Mouse (Mus musculus): Measurements from ENCODE around the gene Ipmk. TPM values are rescaled to one million over a fixed set of nuclear protein-coding genes. Genes with fewer than 3 reads are reported as not detected.

The Ipmk gene
- polyA plus RNA-seq, 1 experiment from 2014 or later: 32.4 TPM

DNA sequence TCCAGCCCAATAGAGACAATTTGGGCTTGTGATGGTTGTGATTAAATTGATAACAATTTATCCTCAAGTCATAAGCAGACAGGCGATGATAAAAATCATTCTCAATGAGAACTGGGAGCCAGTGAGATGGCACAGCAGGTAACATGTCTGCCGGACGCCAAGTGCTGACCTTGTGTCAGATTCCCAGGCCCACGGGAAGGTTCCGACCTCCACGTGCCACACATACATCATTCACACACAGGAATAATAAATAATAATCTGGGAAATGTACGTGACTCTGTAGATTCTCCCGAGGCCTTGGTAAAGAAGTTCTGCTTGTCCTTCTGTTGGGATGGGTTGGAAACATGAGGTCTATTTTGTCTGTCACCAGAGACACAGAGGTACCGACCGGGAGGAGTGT, 20.2 kb upstream of the Ipmk start:
- Histone ChIP-seq H3K4me1 (replicated peaks; ENCODE audit: control insufficient read depth, insufficient read depth, low read length) (no peaks in the 10 kb centered on the region), H3K9ac (ENCODE audit: low read depth, low read length) (no peak overlapping the region), H3K36me3 (ENCODE audit: control insufficient read depth, insufficient read depth) (peaks cover 22% of the 10 kb centered on the region), H3K27me3 (replicated peaks; ENCODE audit: control insufficient read depth, insufficient read depth, low read length) (no peaks in the 10 kb centered on the region), H3K9me3 (ENCODE audit: control insufficient read depth) (no peaks in the 10 kb centered on the region), H3K4me2 (replicated peaks; ENCODE audit: low read depth) (no peak overlapping the region), H3K27ac (ENCODE audit: low read depth, low read length) (no peak overlapping the region), H3K4me3 (ENCODE audit: low read depth, low read length) (no peak overlapping the region)
- WGBS: 84% methylated on average over 10 of the region's 10 CpGs
- ATAC-seq: no peak
- no peak for TF ChIP-seq CTCF (IDR thresholded peaks at IDR 0.05; ENCODE audit: low read depth)

DNA sequence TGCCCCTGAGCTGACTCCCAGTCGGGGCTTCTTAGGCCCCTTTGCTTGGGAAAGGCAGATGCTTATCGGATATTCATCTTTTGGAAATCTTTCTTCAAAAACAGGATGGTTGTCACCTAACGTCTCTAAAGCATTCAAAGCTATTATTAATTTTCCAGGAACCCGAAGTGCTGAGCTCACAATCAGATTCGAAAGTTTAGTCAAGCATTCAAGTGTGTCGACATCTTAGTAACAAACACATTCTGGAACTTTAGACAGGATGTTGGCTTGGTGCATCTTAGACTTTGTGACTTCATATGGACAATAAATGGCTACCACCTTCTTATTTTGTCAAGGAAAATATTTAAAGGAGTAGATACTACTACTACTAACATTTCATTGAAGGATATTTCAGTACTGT, 19.2 kb upstream of the Ipmk start:
- Histone ChIP-seq H3K9me3 (ENCODE audit: control insufficient read depth) (no peaks in the 10 kb centered on the region), H3K27ac (ENCODE audit: low read depth, low read length) (no peak overlapping the region), H3K27me3 (replicated peaks; ENCODE audit: control insufficient read depth, insufficient read depth, low read length) (no peaks in the 10 kb centered on the region), H3K9ac (ENCODE audit: low read depth, low read length) (no peak overlapping the region), H3K4me3 (ENCODE audit: low read depth, low read length) (no peak overlapping the region), H3K36me3 (ENCODE audit: control insufficient read depth, insufficient read depth) (peaks cover 22% of the 10 kb centered on the region), H3K4me2 (replicated peaks; ENCODE audit: low read depth) (no peak overlapping the region), H3K4me1 (replicated peaks; ENCODE audit: control insufficient read depth, insufficient read depth, low read length) (no peaks in the 10 kb centered on the region)
- no peak for ATAC-seq
- no peak for TF ChIP-seq CTCF (IDR thresholded peaks at IDR 0.05; ENCODE audit: low read depth)
- WGBS: 90% methylated on average over 6 of the region's 6 CpGs

GRCm38 (mm10) chr10:71328870-71329269, 18.7 kb upstream of the Ipmk start:
- no peaks in the 10 kb centered on the region for H3K4me1 ChIP-seq (replicated peaks; ENCODE audit: control insufficient read depth, insufficient read depth, low read length)
- ATAC-seq: no peak
- peaks cover 22% of the 10 kb centered on the region for H3K36me3 ChIP-seq (ENCODE audit: control insufficient read depth, insufficient read depth)
- H3K4me2 ChIP-seq (replicated peaks; ENCODE audit: low read depth): no peak overlapping the region
- H3K4me3 ChIP-seq (ENCODE audit: low read depth, low read length): no peak overlapping the region
- H3K9ac ChIP-seq (ENCODE audit: low read depth, low read length): no peak overlapping the region
- H3K27me3 ChIP-seq (replicated peaks; ENCODE audit: control insufficient read depth, insufficient read depth, low read length): no peaks in the 10 kb centered on the region
- TF ChIP-seq CTCF (IDR thresholded peaks at IDR 0.05; ENCODE audit: low read depth): no peak
- no peaks in the 10 kb centered on the region for H3K9me3 ChIP-seq (ENCODE audit: control insufficient read depth)
- H3K27ac ChIP-seq (ENCODE audit: low read depth, low read length): no peak overlapping the region
- WGBS: 89% methylated on average over 5 of the region's 5 CpGs

- 93% methylated on average over 6 of the region's 6 CpGs for WGBS
Observed at GRCm38 (mm10) chr10:71329295-71329694, 18.3 kb upstream of the Ipmk start.

DNA sequence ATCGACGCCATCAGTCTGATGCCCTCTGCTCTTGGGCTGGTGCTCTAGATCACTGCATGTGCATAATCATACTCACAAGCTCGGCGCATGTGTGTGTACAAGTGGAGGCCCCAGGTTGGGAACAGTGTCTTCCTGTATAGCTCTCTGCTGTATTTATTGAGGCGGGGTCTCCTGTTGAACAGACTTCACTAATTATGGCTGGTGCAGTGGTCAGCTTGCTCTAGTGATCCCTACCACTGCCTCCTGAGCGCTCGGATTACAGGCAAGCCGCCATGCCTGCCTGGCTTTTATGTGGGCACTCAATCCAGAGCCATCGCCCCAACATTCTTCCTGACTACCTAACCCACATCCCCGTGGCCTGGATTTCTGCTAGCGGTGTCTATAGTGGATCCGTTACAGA, 17.5 kb upstream of the Ipmk start:
- H3K4me2 ChIP-seq (replicated peaks; ENCODE audit: low read depth): no peak overlapping the region
- no peak overlapping the region for H3K4me3 ChIP-seq (ENCODE audit: low read depth, low read length)
- peaks cover 33% of the 10 kb centered on the region for H3K36me3 ChIP-seq (ENCODE audit: control insufficient read depth, insufficient read depth)
- H3K27ac ChIP-seq (ENCODE audit: low read depth, low read length): no peak overlapping the region
- no peaks in the 10 kb centered on the region for H3K9me3 ChIP-seq (ENCODE audit: control insufficient read depth)
- WGBS: 92% methylated on average over 12 of the region's 12 CpGs
- ATAC-seq: no peak
- no peaks in the 10 kb centered on the region for H3K27me3 ChIP-seq (replicated peaks; ENCODE audit: control insufficient read depth, insufficient read depth, low read length)
- no peak overlapping the region for H3K9ac ChIP-seq (ENCODE audit: low read depth, low read length)
- no peaks in the 10 kb centered on the region for H3K4me1 ChIP-seq (replicated peaks; ENCODE audit: control insufficient read depth, insufficient read depth, low read length)
- TF ChIP-seq CTCF (IDR thresholded peaks at IDR 0.05; ENCODE audit: low read depth): no peak

More at GRCm38 (mm10) chr10:71329295-71329694, 18.3 kb upstream of the Ipmk start:
- Histone ChIP-seq H3K9me3 (ENCODE audit: control insufficient read depth) (no peaks in the 10 kb centered on the region), H3K4me3 (ENCODE audit: low read depth, low read length) (no peak overlapping the region), H3K4me2 (replicated peaks; ENCODE audit: low read depth) (no peak overlapping the region), H3K36me3 (ENCODE audit: control insufficient read depth, insufficient read depth) (peaks cover 25% of the 10 kb centered on the region), H3K9ac (ENCODE audit: low read depth, low read length) (no peak overlapping the region), H3K4me1 (replicated peaks; ENCODE audit: control insufficient read depth, insufficient read depth, low read length) (no peaks in the 10 kb centered on the region), H3K27ac (ENCODE audit: low read depth, low read length) (no peak overlapping the region), H3K27me3 (replicated peaks; ENCODE audit: control insufficient read depth, insufficient read depth, low read length) (no peaks in the 10 kb centered on the region)
- no peak for TF ChIP-seq CTCF (IDR thresholded peaks at IDR 0.05; ENCODE audit: low read depth)
- ATAC-seq: no peak

GRCm38 (mm10) chr10:71331908-71332307, 15.7 kb upstream of the Ipmk start:
- no peaks in the 10 kb centered on the region for H3K27me3 ChIP-seq (replicated peaks; ENCODE audit: control insufficient read depth, insufficient read depth, low read length)
- TF ChIP-seq CTCF (IDR thresholded peaks at IDR 0.05; ENCODE audit: low read depth): no peak

DNA sequence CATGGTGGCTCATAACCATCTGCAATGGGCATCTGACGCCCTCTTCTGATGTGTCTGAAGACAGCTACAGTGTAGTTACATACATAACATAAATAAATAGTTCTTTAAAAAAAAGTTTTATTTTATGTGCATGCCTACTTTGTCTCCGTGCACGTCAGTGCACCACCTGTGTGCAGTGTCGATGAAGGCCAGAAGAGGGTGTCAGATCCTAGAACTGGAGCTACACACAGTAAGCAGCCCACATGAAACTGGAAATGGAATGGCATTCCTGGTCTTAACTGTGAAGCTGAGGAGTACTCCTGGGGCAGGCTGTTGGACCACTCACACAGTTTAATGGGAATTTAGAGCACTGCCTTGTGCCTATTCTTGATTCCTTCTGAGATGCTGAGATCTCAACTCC, 15.2 kb upstream of the Ipmk start:
- Histone ChIP-seq H3K9me3 (ENCODE audit: control insufficient read depth) (no peaks in the 10 kb centered on the region), H3K9ac (ENCODE audit: low read depth, low read length) (no peak overlapping the region), H3K4me1 (replicated peaks; ENCODE audit: control insufficient read depth, insufficient read depth, low read length) (0 out of 2 replicates have a peak, but pooled peaks cover 2% of the 10 kb centered on the region), H3K27me3 (replicated peaks; ENCODE audit: control insufficient read depth, insufficient read depth, low read length) (no peaks in the 10 kb centered on the region), H3K27ac (ENCODE audit: low read depth, low read length) (no peak overlapping the region), H3K4me3 (ENCODE audit: low read depth, low read length) (no peak overlapping the region), H3K36me3 (ENCODE audit: control insufficient read depth, insufficient read depth) (peaks cover 40% of the 10 kb centered on the region), H3K4me2 (replicated peaks; ENCODE audit: low read depth) (no peak overlapping the region)
- WGBS: 93% methylated on average over 4 of the region's 4 CpGs
- TF ChIP-seq CTCF (IDR thresholded peaks at IDR 0.05; ENCODE audit: low read depth): peak; percentile 63
- no peak for ATAC-seq

More at GRCm38 (mm10) chr10:71331908-71332307, 15.7 kb upstream of the Ipmk start:
- Histone ChIP-seq H3K4me2 (replicated peaks; ENCODE audit: low read depth) (no peak overlapping the region), H3K9me3 (ENCODE audit: control insufficient read depth) (no peaks in the 10 kb centered on the region), H3K36me3 (ENCODE audit: control insufficient read depth, insufficient read depth) (peaks cover 40% of the 10 kb centered on the region), H3K4me3 (ENCODE audit: low read depth, low read length) (no peak overlapping the region), H3K4me1 (replicated peaks; ENCODE audit: control insufficient read depth, insufficient read depth, low read length) (no peaks in the 10 kb centered on the region), H3K9ac (ENCODE audit: low read depth, low read length) (no peak overlapping the region), H3K27ac (ENCODE audit: low read depth, low read length) (no peak overlapping the region)
- WGBS: 93% methylated on average over 7 of the region's 7 CpGs
- ATAC-seq: no peak

Data from intestine, postnatal 0 days (tissue).